Mouse (Mus musculus) embryo, embryonic 10.5 days (tissue): ENCODE results near the gene Kif17.
A peak's percentile ranks its signal among the peaks of the same experiment; 100 is the strongest.

Source experiments
- DNase-seq: peaks from one replicate; pipeline ENCODE4 v3.0.0-alpha.2; 2015; ENCODE audit warnings: low spot score

The Kif17 gene

DNA sequence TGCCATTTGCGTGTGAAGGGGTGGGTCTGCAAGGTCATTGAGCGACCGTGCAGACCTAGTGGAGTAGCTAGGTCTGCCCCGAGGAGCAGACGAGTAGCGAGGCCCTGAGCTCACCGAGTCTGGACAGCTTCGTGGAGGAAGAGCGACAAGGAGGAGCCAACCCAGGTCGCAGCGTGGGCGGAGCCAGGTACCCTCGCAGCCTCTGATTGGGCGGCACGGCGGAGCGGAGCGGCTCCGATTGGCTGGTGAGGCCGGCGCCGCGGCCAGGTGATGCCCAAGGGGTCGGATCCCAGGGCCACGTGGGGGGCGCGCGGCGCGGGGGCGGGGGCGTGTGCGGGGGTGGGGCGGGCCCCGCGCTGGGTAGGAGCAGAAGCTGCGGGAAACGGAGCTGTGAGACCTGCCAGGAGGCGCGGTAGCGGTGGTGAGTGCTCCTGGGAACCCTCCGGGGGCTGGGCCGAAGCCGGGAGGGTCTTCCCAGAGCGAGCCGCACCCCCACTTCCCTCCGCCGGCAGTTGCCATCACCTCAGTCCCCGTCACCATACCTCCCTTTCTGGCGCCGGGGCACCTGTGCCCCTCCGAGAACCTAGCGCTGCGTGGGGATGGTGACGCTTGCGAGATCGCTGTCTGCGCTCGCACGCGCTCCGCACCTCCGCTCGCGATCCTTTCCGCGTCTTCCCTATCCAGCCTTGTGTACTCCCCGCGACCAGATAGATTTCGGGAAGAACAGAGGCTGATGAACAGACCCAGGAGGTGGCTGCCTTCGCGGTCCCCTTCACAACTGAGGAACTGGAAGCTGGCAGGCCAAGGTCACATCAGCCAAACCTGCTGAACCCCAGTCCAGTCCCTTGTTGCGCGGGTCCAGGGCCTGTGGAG, at the start of gene Kif17, which contains the start of gene Sh2d5:
TSS of gene Kif17 (plus strand) at position 348 of the 873 bp plus-strand sequence.
TSS of gene Sh2d5 (plus strand) at position 316 of the 873 bp plus-strand sequence.
- DNase-seq: peak; percentile 86

DNA sequence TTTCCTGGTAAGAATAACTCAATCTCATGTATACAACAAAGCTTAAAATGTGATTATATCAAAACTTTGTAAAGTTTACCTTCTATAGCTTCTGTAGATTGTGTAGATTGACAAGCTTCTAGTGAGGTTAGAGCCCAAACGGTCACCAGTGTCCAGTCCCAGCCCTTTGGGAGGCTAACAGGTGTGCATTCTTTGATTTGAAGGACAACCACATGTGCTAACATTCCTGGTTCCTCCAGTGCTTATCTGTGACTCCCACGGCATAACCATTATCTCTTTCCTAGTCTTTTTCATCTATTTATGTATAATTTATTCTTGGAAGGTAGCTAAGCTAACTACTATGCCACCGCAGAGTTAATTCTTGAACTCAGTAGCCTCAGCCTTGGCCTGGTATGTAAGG, 49.5 kb upstream of the Kif17 start:
- DNase-seq: no peak

DNA sequence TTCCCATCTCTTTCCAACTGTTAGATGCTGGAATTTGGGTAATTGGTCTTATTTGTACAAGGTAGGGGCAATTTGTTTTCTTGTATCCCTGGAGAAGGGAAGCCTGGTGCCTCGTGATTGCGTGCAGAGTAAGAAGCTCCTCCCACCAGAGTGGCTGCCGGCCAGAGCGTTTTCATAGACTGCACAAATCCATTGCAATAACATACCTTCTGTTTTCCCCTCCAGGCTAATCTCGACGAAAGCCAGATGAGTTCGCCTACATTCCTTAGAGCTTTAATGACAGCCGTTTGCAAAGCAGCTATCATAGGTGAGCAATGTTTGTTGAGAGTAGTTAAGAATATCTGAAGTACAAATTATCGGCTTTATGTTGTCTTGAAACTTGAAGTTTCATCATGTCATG, 48.5 kb upstream of the Kif17 start:
- no peak for DNase-seq

DNA sequence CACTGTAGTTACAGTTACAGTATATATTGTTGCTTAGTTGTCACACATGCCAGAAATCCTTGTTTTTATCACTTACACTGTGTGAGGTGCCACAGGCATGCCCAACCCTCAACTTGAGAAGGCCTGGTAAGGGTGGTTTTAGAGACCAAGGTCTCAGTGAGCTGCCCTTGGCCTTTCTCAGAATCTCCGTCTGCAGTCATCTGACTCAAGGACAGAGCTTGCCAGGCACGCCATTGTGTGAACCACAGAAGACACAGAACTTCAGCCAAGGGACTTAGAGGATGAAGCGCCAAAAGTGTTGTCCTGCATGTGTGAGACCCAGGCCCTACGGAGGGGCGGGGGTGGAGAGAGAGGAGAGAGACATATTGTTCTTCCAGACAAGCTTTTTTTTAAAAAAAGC, 40.1 kb upstream of the Kif17 start:
- no peak for DNase-seq

DNA sequence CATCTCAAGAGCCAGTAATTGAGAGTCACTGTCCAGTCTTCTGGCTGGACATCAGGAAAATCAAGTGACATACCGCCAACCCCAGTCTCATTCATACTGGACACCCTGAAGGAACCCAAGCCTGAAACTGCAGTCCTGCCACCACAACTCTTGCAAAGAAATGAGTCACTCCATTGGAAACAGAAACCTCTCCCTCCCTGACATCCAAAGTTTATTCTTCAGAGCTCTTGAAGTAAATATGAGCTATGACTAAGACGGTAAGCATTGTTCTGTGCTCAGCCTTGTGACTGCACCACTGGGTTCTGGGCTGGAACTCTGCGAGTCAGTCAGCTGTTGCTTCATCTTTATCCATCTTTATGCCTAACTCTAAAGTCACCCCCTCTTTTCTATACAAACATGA, 36.4 kb upstream of the Kif17 start:
- DNase-seq: no peak

DNA sequence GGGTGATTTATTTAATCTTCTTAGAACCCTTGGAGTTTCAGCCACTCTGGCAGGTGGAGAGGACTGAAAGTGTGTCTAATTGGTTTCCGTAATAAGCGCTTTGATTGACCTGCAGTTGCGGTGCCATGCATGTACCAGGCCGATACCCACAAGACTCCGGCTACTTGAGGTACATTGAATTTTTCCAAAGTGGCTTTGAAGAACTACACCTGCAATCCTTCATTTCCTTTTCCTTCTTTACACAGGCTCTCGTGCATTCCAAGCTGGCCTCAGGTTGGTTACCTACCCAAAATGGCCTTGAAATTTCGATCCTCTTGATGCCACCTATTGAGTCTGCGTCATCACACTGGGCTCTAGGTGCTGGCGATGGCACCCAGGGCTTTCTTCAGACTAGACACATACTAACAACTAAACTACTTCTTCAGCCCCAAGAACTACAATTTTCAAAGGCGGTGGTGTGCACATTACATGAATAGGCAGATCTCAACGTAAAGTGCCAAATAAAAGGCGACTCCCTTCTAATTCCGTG, 34.5 kb upstream of the Kif17 start:
- DNase-seq: no peak

- peak; percentile 81 for DNase-seq
Measured at GRCm38 (mm10) chr4:138216200-138216890, 33.9 kb upstream of the Kif17 start, which contains the start of gene Hp1bp3. Gene Hp1bp3 (plus strand): TSS chr4:138216296.

DNA sequence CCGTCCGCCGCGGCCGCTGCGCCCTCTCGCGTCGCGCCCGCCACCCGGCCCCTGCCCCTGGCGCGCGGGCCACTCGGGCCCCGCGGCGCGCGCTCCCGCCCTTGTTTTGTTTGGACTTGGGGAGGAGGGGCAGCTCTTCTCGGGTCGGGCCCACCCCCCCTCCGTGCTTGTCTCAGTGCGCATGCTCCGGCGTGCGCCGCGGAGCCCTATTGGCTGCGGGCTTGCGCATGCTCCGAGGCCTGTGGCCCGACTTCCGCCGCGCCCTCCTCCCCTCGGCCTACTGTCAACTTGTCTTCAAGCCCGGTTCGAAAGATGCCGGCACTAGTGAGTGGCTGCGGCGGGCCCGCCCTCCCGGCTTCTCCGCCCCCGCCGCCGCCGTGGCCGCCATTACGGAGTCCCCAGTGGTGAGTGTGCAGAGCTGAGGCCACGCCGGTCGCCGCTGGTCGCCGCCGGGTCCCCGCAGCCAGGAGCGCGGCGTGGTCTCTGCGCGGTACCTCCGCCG, 33.3 kb upstream of the Kif17 start:
- DNase-seq: peak; percentile 98

- peak; percentile 28 for DNase-seq
Measured at GRCm38 (mm10) chr4:138217441-138217840, 32.8 kb upstream of the Kif17 start.

DNA sequence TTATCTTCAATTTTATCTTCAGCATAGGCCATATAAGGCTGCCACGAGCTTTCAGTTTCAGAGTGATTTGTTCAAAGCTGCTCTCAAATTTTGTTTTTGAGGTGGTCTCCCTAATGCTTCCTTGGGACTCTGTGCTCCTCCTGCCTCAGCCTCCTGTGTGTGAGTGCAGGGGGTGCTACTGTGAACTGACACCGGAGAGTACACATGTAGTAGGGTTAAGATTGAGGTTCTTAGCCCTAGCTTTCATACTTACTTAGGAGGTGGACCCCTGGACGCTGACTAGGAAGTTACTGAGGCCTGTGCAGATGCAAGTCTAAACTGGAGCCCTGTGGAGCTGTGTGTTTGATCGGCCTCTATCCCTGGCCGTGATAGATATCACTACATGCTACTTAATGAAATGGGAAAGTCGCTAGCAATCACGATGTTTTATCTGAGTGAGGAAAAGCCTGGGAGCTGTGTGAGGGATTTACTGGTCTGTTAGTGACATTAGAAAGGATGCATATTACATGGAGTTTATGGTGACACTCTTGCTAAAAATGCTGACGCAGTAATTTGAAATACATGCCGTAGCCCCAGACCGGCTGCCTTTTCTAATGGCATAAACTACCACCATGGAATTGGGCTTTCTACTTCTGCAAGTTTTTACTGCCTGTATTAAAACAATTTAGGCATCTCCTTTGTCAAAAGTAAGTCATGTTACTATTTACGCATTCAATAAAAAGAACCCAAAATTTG, 32.1 kb upstream of the Kif17 start:
- DNase-seq: no peak

DNA sequence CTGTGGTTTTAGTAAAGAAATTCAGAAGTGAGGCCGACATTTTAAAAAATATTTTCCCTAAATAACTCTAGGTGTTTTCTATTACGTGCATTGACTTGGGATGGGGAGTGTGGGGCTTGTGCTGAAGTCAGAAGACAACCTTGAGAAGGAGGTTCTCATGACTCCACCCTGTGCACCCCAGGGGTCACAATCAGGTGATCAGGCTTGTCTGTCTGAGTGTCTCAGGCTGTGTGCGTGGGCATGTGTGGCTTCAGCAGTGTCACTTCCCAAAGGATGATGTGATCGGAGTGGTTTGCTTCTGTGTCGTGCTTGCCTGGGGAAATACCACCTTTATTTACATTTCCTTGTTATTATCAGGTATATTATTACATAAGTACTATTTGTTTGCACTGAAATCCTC, 30.9 kb upstream of the Kif17 start:
- DNase-seq: no peak

- no peak for DNase-seq
Measured at GRCm38 (mm10) chr4:138220761-138221160, 29.5 kb upstream of the Kif17 start.

DNA sequence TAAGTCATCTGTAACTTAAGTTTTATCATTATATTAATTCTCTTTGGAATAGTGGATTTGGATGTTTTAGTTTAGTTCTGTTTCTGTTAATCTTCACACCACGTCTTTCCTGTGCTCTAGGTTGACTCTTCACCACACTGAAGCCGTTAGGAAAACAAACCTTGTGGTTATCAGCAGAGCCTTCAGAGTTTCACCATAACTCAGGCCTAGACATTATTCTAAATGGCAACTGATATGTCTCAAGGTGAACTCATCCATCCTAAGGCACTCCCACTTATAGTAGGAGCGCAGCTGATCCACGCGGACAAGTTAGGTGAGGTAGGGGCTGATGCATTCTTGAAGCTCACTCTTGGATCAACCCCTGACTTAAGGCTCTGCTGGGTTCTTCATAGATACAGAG, 28.8 kb upstream of the Kif17 start:
- DNase-seq: no peak

DNA sequence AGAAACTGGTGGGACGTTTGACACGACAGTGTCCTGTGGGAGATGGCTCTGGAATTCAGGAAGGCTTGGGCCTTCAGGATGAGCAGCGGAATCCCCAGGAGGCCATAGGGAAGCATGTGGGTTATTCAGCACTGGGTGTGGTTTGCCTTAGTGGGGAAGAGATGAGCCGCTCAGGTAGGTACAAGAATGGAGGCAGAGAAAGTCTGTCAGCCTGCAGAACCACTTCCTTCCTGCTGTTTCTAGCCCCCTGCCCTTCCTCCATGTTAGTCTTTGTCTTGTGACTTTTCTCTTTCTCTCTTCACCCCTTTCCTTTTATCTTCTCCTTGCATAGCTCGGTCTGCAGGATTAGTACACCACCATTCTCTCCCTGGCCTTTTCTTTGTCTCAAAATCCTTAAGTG, 27.8 kb upstream of the Kif17 start:
- DNase-seq: no peak

DNA sequence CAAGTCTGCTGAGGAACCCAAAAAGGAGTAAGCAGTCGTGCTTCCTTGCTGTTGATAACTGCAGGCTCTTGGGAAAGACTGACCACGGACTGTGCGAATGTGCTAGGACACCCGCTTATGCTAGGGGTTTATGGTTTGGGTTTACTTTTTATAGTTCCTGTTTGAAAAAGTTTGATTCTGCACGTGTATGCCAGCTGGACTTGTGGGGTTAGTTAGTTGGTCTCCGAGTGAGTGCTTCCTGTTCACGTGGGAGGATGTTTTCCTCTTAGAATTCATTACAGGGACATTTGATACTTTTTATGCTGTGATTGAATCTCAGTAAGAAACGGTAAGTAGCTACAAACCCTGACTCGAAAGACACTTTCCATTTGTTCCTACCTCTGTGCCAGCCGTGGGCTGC, 26.6 kb upstream of the Kif17 start:
- DNase-seq: no peak

DNA sequence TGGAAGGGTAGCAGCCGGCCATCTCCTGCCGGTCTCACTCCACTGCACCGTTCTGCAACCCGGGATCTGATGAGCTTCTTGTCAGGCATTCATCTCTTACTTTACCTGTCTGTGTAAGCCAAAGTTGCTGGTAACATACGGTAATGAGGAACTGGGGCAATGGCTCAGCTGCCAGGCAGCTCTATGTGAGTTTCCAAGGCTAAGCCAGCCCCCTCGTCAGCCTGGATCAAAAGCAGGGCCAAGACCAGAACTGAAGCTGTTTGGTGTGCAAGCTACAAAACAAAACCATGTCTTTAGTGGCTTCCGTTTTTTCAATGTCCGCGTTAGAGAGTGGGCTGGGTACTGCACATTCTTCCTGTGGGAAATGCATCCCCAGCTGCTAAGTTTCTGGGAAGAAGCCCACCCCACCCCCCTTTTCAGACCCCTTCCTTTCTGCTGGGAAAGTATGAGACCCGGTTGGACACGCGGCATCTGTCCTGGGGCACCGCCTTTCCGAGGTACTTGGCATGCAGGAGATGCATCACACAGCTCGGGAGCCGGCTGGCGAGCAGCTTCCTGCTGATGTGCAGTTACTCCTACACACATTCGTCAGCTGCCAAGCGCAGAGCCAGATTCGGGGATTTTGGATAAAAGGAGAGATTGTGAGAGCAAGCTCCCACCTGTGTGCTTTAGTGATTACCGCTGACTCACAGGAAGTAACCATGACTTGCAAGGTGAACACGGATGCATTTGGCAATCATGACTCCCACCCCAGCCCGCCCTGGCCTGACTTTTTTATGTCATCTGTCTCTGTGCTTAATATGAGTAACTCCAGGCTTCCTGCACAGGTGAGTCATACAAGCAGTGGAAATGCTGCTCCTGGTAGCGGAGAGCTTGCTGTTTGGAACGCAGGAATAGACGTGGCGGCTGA, 3.2 kb upstream of the Kif17 start:
- no peak for DNase-seq

GRCm38 (mm10) chr4:138251819-138252218, 1.6 kb downstream of the Kif17 start:
- DNase-seq: peak; percentile 79

DNA sequence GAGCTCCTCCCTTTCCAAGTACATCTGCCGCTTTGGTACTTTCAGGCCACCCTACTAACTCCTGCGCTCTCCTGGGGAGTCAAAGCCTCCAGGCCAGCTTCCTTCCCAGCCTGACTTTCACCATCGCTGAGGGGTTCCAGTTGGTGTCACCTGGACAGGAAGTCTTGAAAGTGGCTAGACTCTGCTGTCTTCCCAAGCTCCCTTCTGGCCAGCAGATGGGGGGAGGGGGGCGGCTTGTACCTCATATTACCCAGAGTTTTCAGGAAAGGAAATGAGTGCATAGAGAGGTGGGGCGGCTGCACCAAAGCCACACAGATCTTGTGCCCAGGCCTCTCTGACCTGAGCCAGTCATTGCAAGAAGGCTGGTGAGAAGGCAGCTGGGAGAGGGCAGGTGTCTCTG, 2.0 kb downstream of the Kif17 start:
- no peak for DNase-seq

DNA sequence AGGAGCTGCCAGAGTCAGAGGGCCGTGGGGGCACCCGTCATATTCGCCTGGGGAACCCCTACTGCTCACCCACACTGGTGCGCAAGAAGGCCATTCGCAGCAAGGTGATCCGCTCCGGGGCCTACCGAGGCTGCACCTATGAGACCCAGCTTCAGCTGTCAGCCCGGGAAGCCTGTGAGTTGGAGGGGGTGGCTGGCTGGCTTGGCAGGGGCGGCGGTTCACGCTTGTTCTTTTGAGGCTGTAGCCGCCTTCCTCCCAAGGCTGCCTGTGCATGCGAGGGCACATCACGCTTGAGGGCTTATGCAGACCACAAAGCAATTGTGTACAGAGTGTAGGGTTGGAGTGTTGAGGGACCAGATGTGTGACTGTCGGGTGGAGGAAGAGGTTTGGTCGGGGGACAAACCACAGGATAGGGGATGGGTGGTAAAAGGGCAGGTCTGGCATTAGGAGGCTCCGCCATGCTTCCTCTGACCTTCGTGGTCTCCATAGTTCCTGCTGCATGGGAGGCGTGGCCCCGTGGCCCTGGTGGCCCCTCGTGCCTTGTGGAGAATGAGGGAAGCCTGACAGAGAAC, 7.0 kb downstream of the Kif17 start:
- DNase-seq: no peak

GRCm38 (mm10) chr4:138258663-138259062, 8.4 kb downstream of the Kif17 start:
- DNase-seq: no peak

GRCm38 (mm10) chr4:138259482-138259881, 9.2 kb downstream of the Kif17 start:
- no peak for DNase-seq
